Mouse (Mus musculus): ENCODE measurements around the gene Ankrd33b.

The Ankrd33b gene

GRCm38 (mm10) chr15:31367481-31368200 is at the start of gene Ankrd33b:
Ankrd33b (minus strand) TSS chr15:31367726.
- DNase-seq: peak; percentile 79 to 84

- peak; percentile 53 to 71 for DNase-seq
These were observed 47.7 kb upstream of the Ankrd33b start for GRCm38 (mm10) chr15:31415181-31415580.

- DNase-seq: no peak
These were observed 46.8 kb upstream of the Ankrd33b start for GRCm38 (mm10) chr15:31414179-31414898.

GRCm38 (mm10) chr15:31413662-31414061 is 46.1 kb upstream of the Ankrd33b start:
- no peak for DNase-seq

- DNase-seq: peak; percentile 55 to 71
These were observed 45.4 kb upstream of the Ankrd33b start for GRCm38 (mm10) chr15:31412933-31413332.

GRCm38 (mm10) chr15:31412436-31412835 is 44.9 kb upstream of the Ankrd33b start:
- no peak for DNase-seq

GRCm38 (mm10) chr15:31407490-31407889 is 40.0 kb upstream of the Ankrd33b start:
- peak in 1 of 2 experiments; percentile 10 for DNase-seq

GRCm38 (mm10) chr15:31406881-31407280 is 39.4 kb upstream of the Ankrd33b start:
- peak in 1 of 2 experiments; percentile 6 for DNase-seq

GRCm38 (mm10) chr15:31404346-31404745 is 36.8 kb upstream of the Ankrd33b start:
- no peak for DNase-seq

GRCm38 (mm10) chr15:31402200-31402892 is 34.8 kb upstream of the Ankrd33b start:
- DNase-seq: peak in 1 of 2 experiments; percentile 13

GRCm38 (mm10) chr15:31400974-31401373 is 33.4 kb upstream of the Ankrd33b start:
- DNase-seq: no peak

- no peak for DNase-seq
These were observed 31.2 kb upstream of the Ankrd33b start for GRCm38 (mm10) chr15:31398769-31399168.

- DNase-seq: no peak
These were observed 29.9 kb upstream of the Ankrd33b start for GRCm38 (mm10) chr15:31397379-31397778.

GRCm38 (mm10) chr15:31396755-31397154 is 29.2 kb upstream of the Ankrd33b start:
- DNase-seq: peak in 1 of 2 experiments; percentile 17

GRCm38 (mm10) chr15:31395986-31396385 is 28.5 kb upstream of the Ankrd33b start:
- DNase-seq: peak in 1 of 2 experiments; percentile 12

GRCm38 (mm10) chr15:31393402-31393801 is 25.9 kb upstream of the Ankrd33b start:
- DNase-seq: no peak

GRCm38 (mm10) chr15:31392705-31393104 is 25.2 kb upstream of the Ankrd33b start:
- DNase-seq: peak in 1 of 2 experiments; percentile 13

- DNase-seq: peak in 1 of 2 experiments; percentile 11
These were observed 24.6 kb upstream of the Ankrd33b start for GRCm38 (mm10) chr15:31392135-31392534.

GRCm38 (mm10) chr15:31381936-31382468 is 14.5 kb upstream of the Ankrd33b start:
- peak; percentile 6 to 37 for DNase-seq

GRCm38 (mm10) chr15:31379471-31379870 is 11.9 kb upstream of the Ankrd33b start:
- no peak for DNase-seq

GRCm38 (mm10) chr15:31375212-31375611 is 7.7 kb upstream of the Ankrd33b start:
- no peak for DNase-seq

GRCm38 (mm10) chr15:31369125-31369612 is 1.6 kb upstream of the Ankrd33b start:
- no peak for DNase-seq

- DNase-seq: no peak
These were observed 1.0 kb upstream of the Ankrd33b start for GRCm38 (mm10) chr15:31368556-31368955.

Data from lung, postnatal 4 days (tissue).